Mouse (Mus musculus) E14TG2a.4 (cell line): ENCODE measurements around the gene Trpm1.

Experiments used
- CTCF ChIP-seq: conservative IDR thresholded peaks from 2 replicates; pipeline ENCODE4 v1.5.1; 2014; ENCODE audit warnings: low read length
- NANOG ChIP-seq: IDR thresholded peaks from 2 replicates; pipeline ENCODE4 v1.6.1; 2014; ENCODE audit warnings: borderline replicate concordance, low read length, mixed read lengths

GRCm38 (mm10) chr7:64215613-64216012 is 62.0 kb downstream of the Trpm1 start:
- no peak for TF ChIP-seq CTCF
- no peak for TF ChIP-seq NANOG
